Mouse (Mus musculus): ENCODE results near the gene Fhl1.

- TF ChIP-seq CTCF (IDR thresholded peaks at IDR 0.05; ENCODE audit: control insufficient read depth, insufficient read depth, low read length): no peak
- TF ChIP-seq POLR2A (IDR thresholded peaks at IDR 0.05; ENCODE audit: borderline replicate concordance, control insufficient read depth, low read depth, low read length): no peak
These were observed 28.7 kb downstream of the Fhl1 start for GRCm38 (mm10) chrX:56760257-56760760.
